Mouse (Mus musculus) E14TG2a.4 (cell line): ENCODE data around the gene Eef1akmt2.

Experiments
- CTCF ChIP-seq: conservative IDR thresholded peaks from 2 replicates; pipeline ENCODE4 v1.5.1; 2014; ENCODE audit warnings: low read length
- NANOG ChIP-seq: IDR thresholded peaks from 2 replicates; pipeline ENCODE4 v1.6.1; 2014; ENCODE audit warnings: borderline replicate concordance, low read length, mixed read lengths

DNA sequence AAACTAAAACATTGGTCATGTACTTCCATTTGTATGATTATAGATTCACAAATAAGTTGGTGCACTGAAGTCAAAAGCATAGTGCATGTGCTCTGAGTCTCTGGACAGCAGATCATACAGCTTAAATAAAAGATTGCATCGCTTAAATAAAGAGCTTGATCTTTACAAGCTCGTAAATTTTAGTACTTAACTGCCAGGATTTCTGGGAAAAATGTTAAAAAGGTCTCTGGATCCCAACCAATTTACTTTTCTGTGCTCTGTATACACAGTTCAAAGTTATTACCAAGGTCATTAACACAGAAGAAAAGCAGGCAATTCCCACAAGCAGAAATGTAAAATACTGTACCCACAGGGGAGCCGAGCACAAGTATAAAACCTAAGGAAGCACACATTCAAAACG, 21.5 kb downstream of the Eef1akmt2 start:
- TF ChIP-seq NANOG (no peak), CTCF (no peak)
